Mouse (Mus musculus) kidney, postnatal 0 days (tissue): Measurements from ENCODE around the gene Ccdc13. TPM values are rescaled to one million over a fixed set of nuclear protein-coding genes. Genes with fewer than 3 reads are reported as not detected.

ENCODE experiments used
- ATAC-seq: fragments of 200-750 bp; cut with Nextera tagmentation; replicated peaks from 2 replicates; pipeline ENCODE4 v1.8.0; 2017; ENCODE audit warnings: low read depth, moderate number of reproducible peaks, moderate TSS enrichment, moderate library complexity; ENCODE audit not compliant: low FRiP score
- DNase-seq: peaks from one replicate; pipeline ENCODE4 v3.0.0-alpha.2; 2016; ENCODE audit warnings: low spot score
- H3K27ac ChIP-seq: fragments of 300-500 bp; sonication (generic); 2 replicates; pipeline ENCODE4 v1.5.1; 2014; ENCODE audit warnings: mild to moderate bottlenecking
- H3K27me3 ChIP-seq: fragments of 300-500 bp; sonication (generic); 2 replicates; pipeline ENCODE4 v1.6.1; 2014; ENCODE audit warnings: low read length, mixed read lengths; ENCODE audit not compliant: insufficient read depth
- H3K36me3 ChIP-seq: fragments of 300-500 bp; sonication (generic); 2 replicates; pipeline ENCODE4 v1.6.1; 2014; ENCODE audit warnings: low read length, mixed read lengths; ENCODE audit not compliant: insufficient read depth
- H3K4me1 ChIP-seq: fragments of 300-500 bp; sonication (generic); replicated peaks from 2 replicates; pipeline ENCODE4 v1.6.1; 2014; ENCODE audit warnings: antibody characterized with exemption, low read length, mixed read lengths; ENCODE audit not compliant: insufficient read depth
- H3K4me2 ChIP-seq: fragments of 300-500 bp; sonication (generic); 2 replicates; pipeline ENCODE4 v1.6.1; 2014; ENCODE audit warnings: mild to moderate bottlenecking, low read length, moderate library complexity, mixed read lengths
- H3K4me3 ChIP-seq: fragments of 300-500 bp; sonication (generic); replicated peaks from 2 replicates; pipeline ENCODE4 v1.5.1; 2014; ENCODE audit warnings: low read depth, low read length
- H3K9ac ChIP-seq: fragments of 300-500 bp; sonication (generic); 2 replicates; pipeline ENCODE4 v1.6.1; 2014; ENCODE audit warnings: low read depth, low read length
- H3K9me3 ChIP-seq: fragments of 300-500 bp; sonication (generic); replicated peaks from 2 replicates; pipeline ENCODE4 v1.6.1; 2016; ENCODE audit warnings: low read length, inconsistent platforms, mixed read lengths
- CTCF ChIP-seq: IDR thresholded peaks from 2 replicates; pipeline ENCODE4 v1.5.1; 2016; ENCODE audit warnings: antibody characterized with exemption, low read depth, mild to moderate bottlenecking, moderate library complexity
- WGBS: fragments of 180-500 bp; shearing (Covaris S2); extraction: QIAGEN DNeasy Blood & Tissue Kit; methylation state at CpG from one replicate; pipeline ENCODE4 v1.1.7; 2014; 5-methylcytosine and 5-hydroxymethylcytosine counted together
- polyA plus RNA-seq: library from polyadenylated mRNA; unstranded; fragments of >200 nt; fragmentation: Nextera tagmentation; extraction: Ambion mirVana; gene quantifications from 2 replicates; pipeline ENCODE4 v1.2.1, GENCODE M21; 2015

Ccdc13 gene
- polyA plus RNA-seq, 1 experiment from 2014 or later = 0.25 TPM

DNA sequence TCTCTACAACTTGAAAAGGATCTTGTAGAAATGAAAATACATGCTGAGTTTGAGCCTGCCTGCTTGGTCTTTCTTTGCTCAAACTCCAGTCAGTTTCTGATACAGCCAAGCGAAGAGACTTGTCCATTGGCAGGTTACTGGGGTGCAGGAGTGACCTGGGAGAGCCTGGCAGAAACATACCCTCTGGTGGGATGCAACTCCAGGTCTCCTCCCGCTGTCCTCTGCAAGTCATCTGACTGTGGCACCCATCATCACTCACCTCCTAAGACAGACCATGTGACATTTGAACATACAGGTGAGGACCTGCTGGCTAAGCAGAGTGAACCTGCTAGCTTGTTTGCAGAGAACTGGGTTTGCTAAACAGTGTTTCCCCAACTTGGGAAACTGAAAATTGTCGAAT lies 82.5 kb downstream of the Ccdc13 start:
- no peak overlapping the region for H3K9ac ChIP-seq
- WGBS = 89% methylated on average over 3 of the region's 3 CpGs
- H3K4me1 ChIP-seq = 0 out of 2 replicates have a peak, but pooled peaks cover 10% of the 10 kb centered on the region
- no peaks in the 10 kb centered on the region for H3K27me3 ChIP-seq
- H3K4me2 ChIP-seq = no peak overlapping the region
- ATAC-seq (no peak), DNase-seq (no peak)
- H3K9me3 ChIP-seq = no peaks in the 10 kb centered on the region
- peaks cover 26% of the 10 kb centered on the region for H3K36me3 ChIP-seq
- no peak for TF ChIP-seq CTCF
- no peak overlapping the region for H3K27ac ChIP-seq
- no peak overlapping the region for H3K4me3 ChIP-seq

DNA sequence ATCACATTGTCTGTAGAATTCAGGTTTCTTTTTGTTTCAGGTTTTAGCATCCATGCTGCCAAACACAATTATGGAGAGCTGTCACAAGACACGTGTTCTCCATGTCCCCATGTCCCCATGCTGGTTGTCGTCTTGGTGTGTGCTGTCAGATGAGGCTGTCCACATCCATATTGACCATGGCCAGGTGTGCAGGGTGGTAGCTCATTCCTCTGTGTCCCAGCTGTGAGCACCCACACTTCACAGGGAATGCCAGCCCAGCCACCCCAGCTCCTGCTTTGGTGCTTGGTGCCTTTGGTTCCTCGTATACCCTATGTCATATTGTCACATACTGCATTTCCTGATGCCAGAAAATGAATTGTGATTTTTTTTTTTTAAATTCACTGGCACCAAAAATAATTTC lies 84.6 kb downstream of the Ccdc13 start:
- Histone ChIP-seq H3K9ac (no peak overlapping the region), H3K27me3 (no peaks in the 10 kb centered on the region), H3K9me3 (no peaks in the 10 kb centered on the region), H3K4me3 (no peak overlapping the region), H3K4me1 (0 out of 2 replicates have a peak, but pooled peaks cover 10% of the 10 kb centered on the region), H3K27ac (no peak overlapping the region), H3K4me2 (no peak overlapping the region), H3K36me3 (peaks cover 45% of the 10 kb centered on the region)
- ATAC-seq (no peak), DNase-seq (no peak)
- 85% methylated on average over 3 of the region's 3 CpGs for WGBS
- TF ChIP-seq CTCF = no peak

DNA sequence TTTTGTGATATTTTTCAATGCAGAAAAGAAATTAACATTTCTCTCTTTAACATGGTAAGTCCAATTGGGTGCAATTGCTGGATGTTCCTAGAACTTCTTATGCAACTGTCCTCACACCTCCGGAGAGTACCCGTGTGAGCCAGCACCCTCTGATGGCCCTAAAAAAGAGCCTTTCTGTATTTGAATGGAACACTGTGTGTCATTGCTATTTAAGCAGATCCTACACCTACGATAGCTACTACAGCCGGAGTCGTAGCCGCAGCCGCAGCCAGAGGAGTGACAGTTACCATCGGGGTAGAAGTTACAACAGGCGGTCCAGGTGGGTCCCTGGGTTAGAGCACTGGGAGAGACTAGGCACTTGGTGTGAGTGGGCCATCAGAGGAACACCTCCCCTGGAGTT lies 86.5 kb downstream of the Ccdc13 start:
- Histone ChIP-seq H3K9me3 (no peaks in the 10 kb centered on the region), H3K4me3 (no peak overlapping the region), H3K9ac (no peak overlapping the region), H3K27ac (no peak overlapping the region), H3K27me3 (no peaks in the 10 kb centered on the region), H3K4me1 (no peaks in the 10 kb centered on the region), H3K36me3 (peaks cover 64% of the 10 kb centered on the region), H3K4me2 (no peak overlapping the region)
- no peak for ATAC-seq
- no peak for DNase-seq
- WGBS = 94% methylated on average over 9 of the region's 9 CpGs
- no peak for TF ChIP-seq CTCF

Other genes starting within 250 kb of the Ccdc13 start
- gene Lyzl4, start 197.4 kb downstream of the Ccdc13 start, polyA plus RNA-seq = 0.28 TPM in 1 of 2 replicates, not detected in the other
- 0.13 and 0.17 TPM in 2 replicates for gene Vipr1, start 196.7 kb downstream of the Ccdc13 start, polyA plus RNA-seq
- 7.4 and 8.1 TPM in 2 replicates for gene Sec22c, start 134.0 kb downstream of the Ccdc13 start, polyA plus RNA-seq
- 176 and 194 TPM in 2 replicates for gene Ss18l2, start 129.1 kb downstream of the Ccdc13 start, polyA plus RNA-seq
- gene Nktr, start 120.3 kb downstream of the Ccdc13 start, polyA plus RNA-seq = 42.8 and 44.7 TPM in 2 replicates
- 13.6 and 14.4 TPM in 2 replicates for gene Zfp651, start 80.1 kb downstream of the Ccdc13 start, polyA plus RNA-seq
- 0.13 TPM in 1 of 2 replicates, not detected in the other for gene Klhl40, start 61.9 kb downstream of the Ccdc13 start, polyA plus RNA-seq
- 0.11 and 0.42 TPM in 2 replicates for gene Hhatl, start 47.0 kb downstream of the Ccdc13 start, polyA plus RNA-seq
- gene Higd1a, start 18.9 kb upstream of the Ccdc13 start, polyA plus RNA-seq = 148 and 151 TPM in 2 replicates
- 0.79 and 0.97 TPM in 2 replicates for gene Ackr2, start 58.9 kb upstream of the Ccdc13 start, polyA plus RNA-seq
- gene Cyp8b1, start 76.8 kb upstream of the Ccdc13 start, polyA plus RNA-seq = not detected in 2 replicates
- gene Fam198a, start 111.5 kb upstream of the Ccdc13 start, polyA plus RNA-seq = 0.37 and 0.50 TPM in 2 replicates
- gene Pomgnt2, start 157.6 kb upstream of the Ccdc13 start, polyA plus RNA-seq = 12.6 and 13.0 TPM in 2 replicates